Mouse (Mus musculus) cortical plate, adult 2 months (tissue): ENCODE data around the gene Rab31.

Experiments used
- CTCF ChIP-seq: fragments of 200-500 bp; IDR thresholded peaks from 2 replicates; pipeline ENCODE4 v1.5.1; 2011; ENCODE audit warnings: mild to moderate bottlenecking, control low read depth, low read length; ENCODE audit not compliant: insufficient read depth; ENCODE audit errors: extremely low read depth
- POLR2A ChIP-seq: fragments of 200-500 bp; IDR thresholded peaks from 2 replicates; pipeline ENCODE4 v1.6.1; 2011; ENCODE audit warnings: mild to moderate bottlenecking, low read length, control low read depth; ENCODE audit not compliant: insufficient read depth; ENCODE audit errors: extremely low read depth

DNA sequence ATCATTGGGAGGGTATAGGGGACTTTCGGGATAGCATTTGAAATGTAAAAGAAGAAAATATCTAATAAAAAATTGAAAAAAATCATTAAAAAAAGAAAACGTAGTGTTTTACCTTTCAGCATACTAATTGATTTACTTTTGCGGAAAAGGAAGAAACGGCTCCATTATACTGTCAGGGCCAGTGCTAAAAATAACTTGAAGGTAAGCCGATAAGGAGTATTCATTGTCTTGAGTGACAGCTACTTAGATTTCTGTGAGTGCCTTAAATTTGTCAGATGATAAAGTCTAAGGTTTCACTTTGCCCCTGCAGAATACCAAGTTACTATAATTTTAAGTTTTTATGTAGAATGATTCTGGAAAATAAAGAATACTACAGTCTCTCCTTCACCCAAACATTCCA lies 47.6 kb upstream of the Rab31 start:
- TF ChIP-seq CTCF (no peak), POLR2A (no peak)
